ENCODE assay signal across 26 mouse cellular contexts in the genomic region with DNA sequence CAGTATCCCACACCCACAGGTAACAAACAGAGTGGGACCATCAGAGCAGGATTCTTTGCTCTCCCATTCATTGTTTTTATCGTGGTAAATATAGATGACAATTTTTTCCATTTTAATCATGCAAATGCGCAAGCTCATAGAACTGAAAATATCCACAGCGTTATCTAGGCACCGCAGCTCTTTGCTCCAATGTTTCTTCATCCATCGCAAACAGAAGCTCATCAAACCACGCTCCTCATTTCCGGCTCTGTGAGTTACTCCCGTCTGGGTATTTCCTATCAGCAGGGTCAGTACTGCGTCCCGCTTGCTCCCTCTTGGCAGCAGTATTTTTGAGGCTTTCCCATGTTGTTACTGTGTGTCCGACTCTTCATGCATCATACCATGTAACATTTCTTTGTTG.
A peak's percentile ranks its signal among the peaks of the same experiment; 100 is the strongest.
DNase-seq lines count a peak whose midpoint lies in the region; ATAC-seq and TF ChIP-seq lines count a peak whose summit lies in the region.
"Had no signal": no experiment of that assay in that cellular context is flagged by ENCODE, and none has a peak within 500 bp of the region (broad histone marks: within the 10 kb centered on the region; RNA-seq: fewer than 3 reads in every experiment).

No protein-coding gene starts in this region.

- TF ChIP-seq EP300 in MEL (IDR thresholded peaks at IDR 0.05; ENCODE audit: low read depth in 1 of 2, low read length in 2 of 2), result peak; percentile 76 to 77

- peak in 1 of 2 experiments; percentile 38; a peak in 1 of 4 replicates for TF ChIP-seq POLR2A in MEL (IDR thresholded peaks at IDR 0.05; ENCODE audit: control insufficient read depth in 1 of 2, insufficient read depth in 1 of 2, low read depth in 1 of 2, low read length in 2 of 2, poor library complexity in 1 of 2)
- TF ChIP-seq POLR2A in cortical plate, adult 2 months (IDR thresholded peaks at IDR 0.05; ENCODE audit: extremely low read depth, insufficient read depth, low read length), result no peak

- no peaks in the 10 kb centered on the region for H3K79me2 ChIP-seq in MEL (ENCODE audit: control insufficient read depth, insufficient read depth, low read length, poor library complexity)

- no peaks in the 10 kb centered on the region for H3K36me3 ChIP-seq in heart, embryonic 11.5 days (ENCODE audit: control insufficient read depth, insufficient read depth, low read length)
- H3K36me3 ChIP-seq in MEL (ENCODE audit: control insufficient read depth in 1 of 2, insufficient read depth in 2 of 2, low read length in 2 of 2), result no peaks in the 10 kb centered on the region
- H3K36me3 ChIP-seq: embryonic facial prominence, embryonic 13.5 days; embryonic facial prominence, embryonic 15.5 days; forebrain, embryonic 10.5 days; forebrain, embryonic 12.5 days; G1E had no signal

- WGBS in heart, embryonic 11.5 days (ENCODE audit: insufficient replicate concordance), result 83% methylated on average over 11 of the region's 11 CpGs

- H3K9me3 ChIP-seq in heart, embryonic 11.5 days (replicated peaks; ENCODE audit: control insufficient read depth, low read length), result no peaks in the 10 kb centered on the region
- no peaks in the 10 kb centered on the region for H3K9me3 ChIP-seq in MEL (replicated peaks; ENCODE audit: insufficient read depth, low read length)
- H3K9me3 ChIP-seq: embryonic facial prominence, embryonic 13.5 days; embryonic facial prominence, embryonic 15.5 days; forebrain, embryonic 10.5 days; forebrain, embryonic 12.5 days; G1E had no signal

- 0 out of 2 replicates have a peak, but pooled peaks cover 3% of the 10 kb centered on the region for H3K4me1 ChIP-seq in heart, embryonic 11.5 days (ENCODE audit: control insufficient read depth, insufficient read depth, low read length)
- peaks cover 0 to 5% of the 10 kb centered on the region in 2 experiments; a peak in 2 of 4 replicates for H3K4me1 ChIP-seq in MEL (ENCODE audit: control insufficient read depth in 1 of 2, insufficient read depth in 2 of 2, low read length in 2 of 2)
- no peaks in the 10 kb centered on the region; the same call in 1 of the 2 replicates for H3K4me1 ChIP-seq in cortical plate, adult 2 months (ENCODE audit: control insufficient read depth, insufficient read depth, low read length)
- H3K4me1 ChIP-seq: embryonic facial prominence, embryonic 13.5 days; embryonic facial prominence, embryonic 15.5 days; forebrain, embryonic 12.5 days had no signal

- TF ChIP-seq CTCF in MEL (IDR thresholded peaks at IDR 0.05 in 2 of 3, conservative IDR thresholded peaks at IDR 0.05 in 1 of 3; ENCODE audit: control insufficient read depth in 1 of 3, insufficient read depth in 1 of 3, low read depth in 2 of 3, low read length in 3 of 3, poor library complexity in 1 of 3, severe bottlenecking in 1 of 3), result no peak
- no peak for TF ChIP-seq CTCF in cortical plate, adult 2 months (IDR thresholded peaks at IDR 0.05; ENCODE audit: extremely low read depth, insufficient read depth, low read length)

- no peak overlapping the region for H3K4me3 ChIP-seq in heart, embryonic 11.5 days (ENCODE audit: low read depth, low read length)
- H3K4me3 ChIP-seq in MEL (ENCODE audit: control insufficient read depth in 1 of 2, insufficient read depth in 1 of 2, low read depth in 2 of 2, low read length in 2 of 2), result peak overlapping the region; percentile 66 to 70
- peak overlapping the region; percentile 26 for H3K4me3 ChIP-seq in cortical plate, adult 2 months (ENCODE audit: insufficient read depth, low read length)
- H3K4me3 ChIP-seq: embryonic facial prominence, embryonic 13.5 days; embryonic facial prominence, embryonic 15.5 days; erythroblast, embryonic 14.5 days; forebrain, embryonic 10.5 days; forebrain, embryonic 12.5 days had no signal

- H3K27me3 ChIP-seq in heart, embryonic 11.5 days (ENCODE audit: control insufficient read depth, insufficient read depth, low read length), result no peaks in the 10 kb centered on the region
- H3K27me3 ChIP-seq in MEL (ENCODE audit: control insufficient read depth in 1 of 2, insufficient read depth in 2 of 2, low read length in 2 of 2), result no peaks in the 10 kb centered on the region
- H3K27me3 ChIP-seq: embryonic facial prominence, embryonic 13.5 days; embryonic facial prominence, embryonic 15.5 days; forebrain, embryonic 12.5 days; Patski had no signal

- peak; percentile 37 for DNase-seq in heart, adult 11 months
- DNase-seq in MEL (ENCODE audit: low read depth, low spot score), result peak; percentile 82
- no peak for DNase-seq in frontal cortex, adult 2 months (ENCODE audit: extremely low spot score in 1 of 2, low spot score in 1 of 2)
- DNase-seq: adrenal gland, adult 8-10 months; adrenal gland, postnatal 14 days; adrenal gland, postnatal 36 days; B cell, adult 2 months; cerebellum, adult 11-12 months; cerebellum, adult 2 months; cerebellum, adult 9-10 months; cerebellum, postnatal 10 days; cerebellum, postnatal 25 days; embryo, embryonic 11 days had no signal

- no peak overlapping the region for H3K27ac ChIP-seq in heart, embryonic 11.5 days (ENCODE audit: low read depth, low read length)
- H3K27ac ChIP-seq in MEL (ENCODE audit: control insufficient read depth, low read depth, low read length), result peak overlapping the region; percentile 74
- no peak overlapping the region for H3K27ac ChIP-seq in cortical plate, adult 2 months (ENCODE audit: insufficient read depth, low read length)
- H3K27ac ChIP-seq: embryonic facial prominence, embryonic 13.5 days; embryonic facial prominence, embryonic 15.5 days; forebrain, embryonic 10.5 days; forebrain, embryonic 12.5 days had no signal

- TF ChIP-seq RAD21 in MEL (IDR thresholded peaks at IDR 0.05; ENCODE audit: low read depth, low read length), result no peak

- ATAC-seq in heart, embryonic 11.5 days (replicated peaks; ENCODE audit: insufficient number of reproducible peaks, low FRiP score, low TSS enrichment), result no peak
- ATAC-seq: activated CD4-positive, CD25-positive, alpha-beta regulatory T cell, adult 4 months; CD4-positive, CD25-positive, alpha-beta regulatory T cell, adult 4 months; forebrain, embryonic 14.5 days; forebrain, embryonic 16.5 days; Patski had no signal

- no peak overlapping the region for H3K9ac ChIP-seq in heart, embryonic 11.5 days (ENCODE audit: low read depth, low read length)
- peak overlapping the region; percentile 51 for H3K9ac ChIP-seq in MEL (ENCODE audit: control insufficient read depth, low read depth, low read length, poor library complexity, severe bottlenecking)
- H3K9ac ChIP-seq: embryonic facial prominence, embryonic 13.5 days; embryonic facial prominence, embryonic 15.5 days; forebrain, embryonic 12.5 days had no signal

- no peak overlapping the region for H3K4me2 ChIP-seq in heart, embryonic 11.5 days
- H3K4me2 ChIP-seq: embryonic facial prominence, embryonic 13.5 days; embryonic facial prominence, embryonic 15.5 days; forebrain, embryonic 12.5 days had no signal

TF ChIP-seq in MEL, 35 proteins besides CTCF, POLR2A, EP300 and RAD21:
- TF ChIP-seq CHD2 (IDR thresholded peaks at IDR 0.05; ENCODE audit: low read length) (no peak), USF1 (IDR thresholded peaks at IDR 0.05; ENCODE audit: low read depth, low read length) (no peak), MYB (IDR thresholded peaks at IDR 0.05; ENCODE audit: low read depth, low read length) (no peak), ZMIZ1 (IDR thresholded peaks at IDR 0.05; ENCODE audit: low read depth, low read length) (no peak), GATA1 (IDR thresholded peaks at IDR 0.05; ENCODE audit: low read depth, low read length) (peak; percentile 77), BHLHE40 (IDR thresholded peaks at IDR 0.05; ENCODE audit: borderline replicate concordance, low read depth, low read length) (no peak), TBP (IDR thresholded peaks at IDR 0.05; ENCODE audit: low read depth, low read length) (no peak), NRF1 (IDR thresholded peaks at IDR 0.05; ENCODE audit: insufficient read depth, low read depth, low read length, poor library complexity, severe bottlenecking) (peak; percentile 35; the same call in 1 of the 2 replicates), MXI1 (IDR thresholded peaks at IDR 0.05; ENCODE audit: low read depth, low read length) (no peak), MAX (IDR thresholded peaks at IDR 0.05; ENCODE audit: low read length) (peak; percentile 39; the same call in 1 of the 2 replicates), TCF12 (IDR thresholded peaks at IDR 0.05; ENCODE audit: low read depth, low read length) (peak; percentile 53; the same call in 1 of the 2 replicates), KAT2A (conservative IDR thresholded peaks at IDR 0.05; ENCODE audit: low read depth, low read length) (no peak), MAFK (IDR thresholded peaks at IDR 0.05; ENCODE audit: borderline replicate concordance, low read depth, low read length) (no peak), ETS1 (IDR thresholded peaks at IDR 0.05; ENCODE audit: low read depth, low read length) (peak; percentile 33; the same call in 1 of the 2 replicates), GABPA (IDR thresholded peaks at IDR 0.05; ENCODE audit: low read depth, low read length) (no peak), RCOR1 (IDR thresholded peaks at IDR 0.05; ENCODE audit: low read depth, low read length) (peak; percentile 50; the same call in 1 of the 2 replicates), ZNF384 (IDR thresholded peaks at IDR 0.05; ENCODE audit: low read depth, low read length) (no peak), SIN3A (IDR thresholded peaks at IDR 0.05; ENCODE audit: low read length) (no peak), E2F4 (IDR thresholded peaks at IDR 0.05; ENCODE audit: borderline replicate concordance, low read depth, low read length) (no peak), TAL1 (IDR thresholded peaks at IDR 0.05; ENCODE audit: low read length) (peak; percentile 85)
TF ChIP-seq in MEL: peak in this region for 7.

Comparison
In these comparisons a context has a peak if more than half of its experiments do, and no peak if none do; other contexts are left out.
1. DNase-seq: peak in heart, adult 11 months (single experiment) and MEL (single experiment); none in frontal cortex, adult 2 months (0 of 2).